Mouse (Mus musculus) testis, adult 2 months (tissue): Measurements from ENCODE around the gene Dnajc7. TPM values are rescaled to one million over a fixed set of nuclear protein-coding genes. Genes with fewer than 3 reads are reported as not detected.
A peak's percentile ranks its signal among the peaks of the same experiment; 100 is the strongest.
"Not testable (repeated sequence)": the region's sequence is repeated elsewhere in the genome, so short reads cannot be mapped to it uniquely, and the experiment has no call there.

Experiments
- H3K27ac ChIP-seq: fragments of 200-500 bp; 2 replicates; pipeline ENCODE4 v1.5.1; 2012; ENCODE audit warnings: low read depth, low read length; ENCODE audit not compliant: control insufficient read depth, insufficient read depth
- H3K27me3 ChIP-seq: fragments of 200-500 bp; 2 replicates; pipeline ENCODE4 v1.6.1; 2012; ENCODE audit warnings: mild to moderate bottlenecking, low read length, moderate library complexity; ENCODE audit not compliant: control insufficient read depth, insufficient read depth
- H3K36me3 ChIP-seq: fragments of 200-500 bp; 2 replicates; pipeline ENCODE4 v1.6.1; 2012; ENCODE audit warnings: mild to moderate bottlenecking, low read length; ENCODE audit not compliant: control insufficient read depth, insufficient read depth
- H3K4me1 ChIP-seq: fragments of 200-500 bp; 2 replicates; pipeline ENCODE4 v1.6.1; 2012; ENCODE audit warnings: low read length; ENCODE audit not compliant: control insufficient read depth, insufficient read depth
- H3K4me3 ChIP-seq: fragments of 200-500 bp; 2 replicates; pipeline ENCODE4 v1.5.1; 2012; ENCODE audit warnings: low read depth, mild to moderate bottlenecking, low read length, moderate library complexity, mixed read lengths; ENCODE audit not compliant: control insufficient read depth
- CTCF ChIP-seq: fragments of 200-500 bp; IDR thresholded peaks from 2 replicates; pipeline ENCODE4 v1.5.1; 2012; ENCODE audit warnings: low read depth, mild to moderate bottlenecking, inconsistent platforms, low read length, moderate library complexity; ENCODE audit not compliant: control insufficient read depth, insufficient read depth, insufficient replicate concordance
- POLR2A ChIP-seq: fragments of 200-500 bp; IDR thresholded peaks from 2 replicates; pipeline ENCODE4 v1.6.1; 2012; ENCODE audit warnings: low read depth, mild to moderate bottlenecking, inconsistent platforms, low read length, moderate library complexity; ENCODE audit not compliant: control insufficient read depth
- polyA plus RNA-seq: library from polyadenylated mRNA; depleted of rRNA; stranded (reverse); fragments of >200 nt; gene quantifications from 2 replicates; pipeline ENCODE4 v1.2.3, GENCODE M21; 2012

Gene Dnajc7
- polyA plus RNA-seq, 1 experiment, result 150 TPM

GRCm38 (mm10) chr11:100592346-100593046 lies 27.5 kb downstream of the Dnajc7 start:
- H3K4me3 ChIP-seq, result no peak overlapping the region
- no peaks in the 10 kb centered on the region for H3K4me1 ChIP-seq
- no peak for TF ChIP-seq POLR2A
- no peak for TF ChIP-seq CTCF
- H3K36me3 ChIP-seq, result peaks cover 3% of the 10 kb centered on the region; the same call in 1 of the 2 replicates
- H3K27me3 ChIP-seq, result no peaks in the 10 kb centered on the region
- H3K27ac ChIP-seq, result peak overlapping the region; percentile 2; the same call in 1 of the 2 replicates

GRCm38 (mm10) chr11:100588462-100588861 lies 31.5 kb downstream of the Dnajc7 start:
- no peak for TF ChIP-seq POLR2A
- no peak for TF ChIP-seq CTCF
- peak overlapping the region; percentile 32 for H3K27ac ChIP-seq
- no peaks in the 10 kb centered on the region; the same call in 1 of the 2 replicates for H3K36me3 ChIP-seq
- H3K27me3 ChIP-seq, result no peaks in the 10 kb centered on the region
- H3K4me3 ChIP-seq, result no peak overlapping the region
- H3K4me1 ChIP-seq, result no peaks in the 10 kb centered on the region

GRCm38 (mm10) chr11:100585148-100585547 lies 34.8 kb downstream of the Dnajc7 start:
- no peak for TF ChIP-seq CTCF
- no peak for TF ChIP-seq POLR2A
- no peak overlapping the region for H3K4me3 ChIP-seq
- no peaks in the 10 kb centered on the region; the same call in 1 of the 2 replicates for H3K36me3 ChIP-seq
- no peaks in the 10 kb centered on the region for H3K27me3 ChIP-seq
- H3K27ac ChIP-seq, result no peak overlapping the region
- no peaks in the 10 kb centered on the region for H3K4me1 ChIP-seq

GRCm38 (mm10) chr11:100584561-100584961 lies 35.4 kb downstream of the Dnajc7 start:
- TF ChIP-seq POLR2A (no peak), CTCF (no peak)
- Histone ChIP-seq H3K4me1 (no peaks in the 10 kb centered on the region), H3K27ac (no peak overlapping the region), H3K36me3 (no peaks in the 10 kb centered on the region; the same call in 1 of the 2 replicates), H3K4me3 (no peak overlapping the region), H3K27me3 (no peaks in the 10 kb centered on the region)

GRCm38 (mm10) chr11:100582836-100583235 lies 37.1 kb downstream of the Dnajc7 start:
- TF ChIP-seq CTCF (no peak), POLR2A (no peak)
- H3K36me3 ChIP-seq, result no peaks in the 10 kb centered on the region

GRCm38 (mm10) chr11:100582413-100582812 lies 37.6 kb downstream of the Dnajc7 start:
- not testable (repeated sequence) for H3K27ac ChIP-seq, H3K4me1 ChIP-seq, H3K4me3 ChIP-seq, H3K36me3 ChIP-seq, H3K27me3 ChIP-seq

More at GRCm38 (mm10) chr11:100582836-100583235, 37.1 kb downstream of the Dnajc7 start:
- no peaks in the 10 kb centered on the region for H3K4me1 ChIP-seq
- H3K27me3 ChIP-seq, result no peaks in the 10 kb centered on the region
- H3K27ac ChIP-seq, result no peak overlapping the region
- no peak overlapping the region for H3K4me3 ChIP-seq

GRCm38 (mm10) chr11:100581756-100582155 lies 38.2 kb downstream of the Dnajc7 start:
- H3K27me3 ChIP-seq, result no peaks in the 10 kb centered on the region
- TF ChIP-seq CTCF, result no peak
- TF ChIP-seq POLR2A, result no peak
- no peak overlapping the region for H3K4me3 ChIP-seq
- H3K4me1 ChIP-seq, result no peaks in the 10 kb centered on the region
- H3K36me3 ChIP-seq, result no peaks in the 10 kb centered on the region
- no peak overlapping the region for H3K27ac ChIP-seq
